Mouse (Mus musculus): Measurements from ENCODE around the gene Card9. TPM values are rescaled to one million over a fixed set of nuclear protein-coding genes. Genes with fewer than 3 reads are reported as not detected.

Card9 gene
- polyA plus RNA-seq, 1 experiment: 4.5 TPM

DNA sequence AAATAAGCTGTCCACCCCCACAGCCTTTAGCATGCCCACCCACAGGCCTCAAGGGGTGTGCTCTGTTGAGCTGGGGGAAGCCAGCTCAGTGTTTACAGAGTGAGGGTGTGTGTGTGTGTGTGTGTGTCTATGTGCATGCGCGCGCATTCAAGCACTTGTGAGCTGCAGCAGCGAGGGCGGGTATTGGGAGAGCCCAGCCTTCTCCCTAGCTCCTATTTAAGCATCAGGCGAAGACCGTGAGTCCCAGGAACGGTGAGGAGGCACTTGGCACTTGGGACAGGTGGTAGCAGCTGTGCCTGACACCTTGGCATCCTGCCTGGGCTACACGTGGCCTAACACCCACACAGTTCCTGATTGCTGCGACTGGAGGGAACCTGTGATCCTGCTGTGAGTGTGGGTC is 18.7 kb downstream of the Card9 start:
- H3K4me3 ChIP-seq (ENCODE audit: low read depth, low read length): no peak overlapping the region

DNA sequence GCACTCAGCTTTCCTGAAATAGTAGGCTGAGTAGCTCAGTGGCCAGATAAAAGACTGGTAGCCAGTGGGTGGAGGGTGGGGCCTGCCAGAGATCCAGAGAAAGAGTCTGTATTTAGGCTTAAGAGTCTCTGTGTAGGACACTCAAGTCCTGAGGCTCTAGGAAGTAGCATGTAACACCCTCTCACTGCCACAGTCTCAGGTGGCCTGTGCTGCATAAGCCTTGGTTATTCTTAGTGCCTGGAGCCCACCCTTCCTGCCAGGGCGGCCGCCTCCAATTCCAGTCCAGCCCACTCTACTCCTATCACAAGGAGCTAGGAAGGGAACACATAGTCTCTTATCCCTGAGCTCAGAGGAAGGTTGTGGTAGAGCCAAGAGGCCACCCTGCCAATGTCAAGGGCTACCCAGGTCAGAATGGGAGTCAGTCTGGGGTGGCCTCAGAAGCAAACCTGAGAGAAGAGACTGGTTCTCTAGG is 19.2 kb downstream of the Card9 start:
- Histone ChIP-seq H3K4me3 (ENCODE audit: low read depth, low read length) (no peak overlapping the region), H3K27me3 (ENCODE audit: control insufficient read depth, insufficient read depth, low read length) (no peaks in the 10 kb centered on the region), H3K4me1 (ENCODE audit: control insufficient read depth, insufficient read depth, insufficient read length, low read length) (peaks cover 17% of the 10 kb centered on the region), H3K36me3 (ENCODE audit: control insufficient read depth, insufficient read depth, low read length) (no peaks in the 10 kb centered on the region), H3K27ac (ENCODE audit: insufficient read depth, low read depth, low read length) (no peak overlapping the region)
- TF ChIP-seq CTCF (IDR thresholded peaks at IDR 0.05; ENCODE audit: extremely low read depth, insufficient read length, insufficient replicate concordance, low read depth, low read length) (no peak), POLR2A (IDR thresholded peaks at IDR 0.05; ENCODE audit: low read depth, low read length) (no peak)
- 82% methylated on average over 2 of the region's 2 CpGs for WGBS

More for the DNA sequence above, 18.7 kb downstream of the Card9 start:
- WGBS: 13% methylated on average over 10 of the region's 10 CpGs
- Histone ChIP-seq H3K27ac (ENCODE audit: insufficient read depth, low read depth, low read length) (peak overlapping the region; percentile 52), H3K36me3 (ENCODE audit: control insufficient read depth, insufficient read depth, low read length) (no peaks in the 10 kb centered on the region), H3K4me1 (ENCODE audit: control insufficient read depth, insufficient read depth, insufficient read length, low read length) (peaks cover 20% of the 10 kb centered on the region), H3K27me3 (ENCODE audit: control insufficient read depth, insufficient read depth, low read length) (no peaks in the 10 kb centered on the region)
- TF ChIP-seq POLR2A (IDR thresholded peaks at IDR 0.05; ENCODE audit: low read depth, low read length): no peak
- TF ChIP-seq CTCF (IDR thresholded peaks at IDR 0.05; ENCODE audit: extremely low read depth, insufficient read length, insufficient replicate concordance, low read depth, low read length): no peak

DNA sequence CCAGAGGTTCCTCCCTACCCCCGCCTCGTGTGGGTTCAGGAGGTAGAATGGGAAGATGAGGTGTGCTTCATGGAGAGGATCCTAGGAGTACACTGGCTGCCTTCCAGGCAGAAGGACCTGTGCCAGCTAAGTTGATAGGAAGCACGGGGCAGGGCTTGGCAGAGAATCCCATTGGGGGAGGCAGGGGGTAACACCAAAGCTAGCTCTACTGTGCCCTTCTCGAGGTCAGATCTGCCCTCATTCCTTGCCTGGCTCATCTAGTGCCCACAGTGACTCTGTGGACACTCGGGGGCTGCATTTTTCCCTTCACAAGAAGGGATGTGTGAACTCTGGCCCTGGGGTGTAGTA is 21.5 kb downstream of the Card9 start:
- Histone ChIP-seq H3K27me3 (ENCODE audit: control insufficient read depth, insufficient read depth, low read length) (no peaks in the 10 kb centered on the region), H3K4me3 (ENCODE audit: low read depth, low read length) (no peak overlapping the region), H3K27ac (ENCODE audit: insufficient read depth, low read depth, low read length) (no peak overlapping the region), H3K36me3 (ENCODE audit: control insufficient read depth, insufficient read depth, low read length) (no peaks in the 10 kb centered on the region), H3K4me1 (ENCODE audit: control insufficient read depth, insufficient read depth, insufficient read length, low read length) (peaks cover 17% of the 10 kb centered on the region)
- WGBS: 24% methylated on average over 5 of the region's 5 CpGs
- TF ChIP-seq POLR2A (IDR thresholded peaks at IDR 0.05; ENCODE audit: low read depth, low read length): no peak

DNA sequence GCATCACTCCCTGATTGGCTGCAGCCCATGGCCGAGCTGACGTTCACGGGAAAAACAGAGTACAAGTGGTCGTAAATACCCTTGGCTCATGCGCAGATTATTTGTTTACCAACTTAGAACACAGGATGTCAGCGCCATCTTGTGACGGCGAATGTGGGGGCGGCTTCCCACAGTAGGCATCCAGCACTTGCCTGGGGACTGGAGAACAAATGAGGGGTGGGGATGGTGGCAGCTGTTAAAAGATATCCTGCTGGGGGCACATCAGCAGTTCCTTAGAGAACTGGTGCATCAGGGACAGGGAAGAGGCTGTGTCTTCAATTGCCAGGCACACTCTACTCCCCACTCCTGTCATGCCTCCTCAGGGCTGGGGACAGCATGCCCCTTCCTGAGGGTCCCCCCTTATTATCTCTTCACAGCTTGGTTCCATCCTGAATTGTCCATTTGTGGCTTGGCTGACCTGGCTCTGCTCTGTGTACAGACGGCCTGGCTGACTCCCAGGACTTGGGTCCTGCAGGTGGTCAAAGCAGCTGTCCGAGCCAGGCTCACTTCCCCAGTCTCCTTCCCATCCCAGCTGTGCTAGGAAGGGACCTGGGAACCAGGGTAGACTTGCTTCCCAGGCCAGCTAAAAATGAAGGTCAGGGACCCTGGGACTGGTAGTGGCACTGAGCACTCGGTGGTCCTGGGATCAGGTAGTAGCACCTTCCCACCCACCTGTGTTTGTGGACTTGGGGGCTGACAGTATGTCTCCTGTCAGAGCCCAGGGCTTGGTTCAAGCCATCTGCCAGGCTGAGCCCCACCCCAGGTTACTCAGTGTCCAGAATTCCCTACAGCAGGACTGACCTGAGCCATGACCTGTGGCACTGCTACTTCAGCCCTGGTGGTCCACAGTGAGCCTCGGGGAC is 22.2 kb downstream of the Card9 start:
- TF ChIP-seq CTCF (IDR thresholded peaks at IDR 0.05; ENCODE audit: extremely low read depth, insufficient read length, insufficient replicate concordance, low read depth, low read length): no peak
- TF ChIP-seq POLR2A (IDR thresholded peaks at IDR 0.05; ENCODE audit: low read depth, low read length): no peak

DNA sequence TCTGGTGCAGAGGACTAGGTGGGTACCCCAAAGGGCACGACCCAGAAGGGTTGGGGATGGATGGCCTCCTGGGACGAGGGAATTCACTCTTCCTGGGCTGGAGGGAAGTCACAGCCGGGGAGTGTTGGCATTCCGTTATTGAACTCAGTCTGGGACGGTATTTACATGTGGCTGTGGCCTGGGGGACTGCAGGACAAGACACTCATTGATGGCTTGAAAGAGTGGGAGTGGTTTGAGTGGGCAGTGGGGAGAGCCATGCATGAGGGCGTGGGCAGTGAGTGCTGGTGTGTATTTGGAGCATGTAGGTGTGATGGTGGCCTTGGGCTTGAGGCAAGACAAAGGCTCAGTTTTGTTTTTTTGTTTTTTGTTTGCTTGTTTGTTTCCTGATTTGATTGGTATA is 30.0 kb downstream of the Card9 start:
- no peaks in the 10 kb centered on the region for H3K36me3 ChIP-seq (ENCODE audit: control insufficient read depth, insufficient read depth, low read length)
- H3K27me3 ChIP-seq (ENCODE audit: control insufficient read depth, insufficient read depth, low read length): no peaks in the 10 kb centered on the region
- TF ChIP-seq CTCF (IDR thresholded peaks at IDR 0.05; ENCODE audit: extremely low read depth, insufficient read length, insufficient replicate concordance, low read depth, low read length) (no peak), POLR2A (IDR thresholded peaks at IDR 0.05; ENCODE audit: low read depth, low read length) (no peak)
- no peak overlapping the region for H3K27ac ChIP-seq (ENCODE audit: insufficient read depth, low read depth, low read length)
- no peaks in the 10 kb centered on the region for H3K4me1 ChIP-seq (ENCODE audit: control insufficient read depth, insufficient read depth, insufficient read length, low read length)
- 77% methylated on average over 6 of the region's 6 CpGs for WGBS
- no peak overlapping the region for H3K4me3 ChIP-seq (ENCODE audit: low read depth, low read length)

More for the DNA sequence above, 22.2 kb downstream of the Card9 start:
- Histone ChIP-seq H3K27ac (ENCODE audit: insufficient read depth, low read depth, low read length) (no peak overlapping the region), H3K27me3 (ENCODE audit: control insufficient read depth, insufficient read depth, low read length) (no peaks in the 10 kb centered on the region), H3K4me1 (ENCODE audit: control insufficient read depth, insufficient read depth, insufficient read length, low read length) (peaks cover 17% of the 10 kb centered on the region), H3K4me3 (ENCODE audit: low read depth, low read length) (no peak overlapping the region), H3K36me3 (ENCODE audit: control insufficient read depth, insufficient read depth, low read length) (no peaks in the 10 kb centered on the region)
- 65% methylated on average over 9 of the region's 13 CpGs for WGBS

DNA sequence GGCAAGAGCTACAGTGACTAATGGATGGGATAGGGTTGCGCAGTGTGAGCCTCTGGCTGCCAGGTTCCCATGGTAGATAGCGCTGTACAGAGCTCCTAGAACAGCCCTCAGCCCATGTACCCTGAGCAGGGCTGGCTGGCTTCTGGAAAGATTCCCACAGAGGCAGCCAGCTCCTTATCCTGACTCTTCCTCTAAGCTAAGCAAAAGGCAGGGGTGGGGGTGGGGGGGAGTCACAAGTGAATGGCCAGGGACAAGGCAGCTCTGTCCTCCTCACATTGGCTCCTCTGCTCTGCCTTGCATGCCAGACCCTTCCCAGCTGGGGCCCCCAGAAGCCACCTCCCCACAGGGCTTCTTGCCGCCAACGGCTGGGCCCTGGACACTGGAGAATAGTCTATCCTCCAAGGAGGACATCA is 30.7 kb downstream of the Card9 start:
- H3K4me3 ChIP-seq (ENCODE audit: low read depth, low read length): no peak overlapping the region
- H3K36me3 ChIP-seq (ENCODE audit: control insufficient read depth, insufficient read depth, low read length): no peaks in the 10 kb centered on the region
- H3K27me3 ChIP-seq (ENCODE audit: control insufficient read depth, insufficient read depth, low read length): no peaks in the 10 kb centered on the region
- 94% methylated on average over 4 of the region's 4 CpGs for WGBS
- H3K27ac ChIP-seq (ENCODE audit: insufficient read depth, low read depth, low read length): no peak overlapping the region
- TF ChIP-seq POLR2A (IDR thresholded peaks at IDR 0.05; ENCODE audit: low read depth, low read length) (no peak), CTCF (IDR thresholded peaks at IDR 0.05; ENCODE audit: extremely low read depth, insufficient read length, insufficient replicate concordance, low read depth, low read length) (no peak)
- no peaks in the 10 kb centered on the region for H3K4me1 ChIP-seq (ENCODE audit: control insufficient read depth, insufficient read depth, insufficient read length, low read length)

- 52% methylated on average over 8 of the region's 8 CpGs for WGBS
These were observed 31.3 kb downstream of the Card9 start for GRCm38 (mm10) chr2:26329402-26329801.

More at GRCm38 (mm10) chr2:26329402-26329801, 31.3 kb downstream of the Card9 start:
- Histone ChIP-seq H3K36me3 (ENCODE audit: control insufficient read depth, insufficient read depth, low read length) (no peaks in the 10 kb centered on the region), H3K27ac (ENCODE audit: insufficient read depth, low read depth, low read length) (no peak overlapping the region), H3K4me1 (ENCODE audit: control insufficient read depth, insufficient read depth, insufficient read length, low read length) (no peaks in the 10 kb centered on the region), H3K27me3 (ENCODE audit: control insufficient read depth, insufficient read depth, low read length) (no peaks in the 10 kb centered on the region), H3K4me3 (ENCODE audit: low read depth, low read length) (no peak overlapping the region)
- TF ChIP-seq CTCF (IDR thresholded peaks at IDR 0.05; ENCODE audit: extremely low read depth, insufficient read length, insufficient replicate concordance, low read depth, low read length) (no peak), POLR2A (IDR thresholded peaks at IDR 0.05; ENCODE audit: low read depth, low read length) (no peak)

Data from small intestine, adult 2 months (tissue).